Mouse (Mus musculus) heart, postnatal 25 days (tissue): Measurements from ENCODE around the gene Loxl3. TPM values are rescaled to one million over a fixed set of nuclear protein-coding genes. Genes with fewer than 3 reads are reported as not detected.

ENCODE experiments used
- DNase-seq: peaks from one replicate; pipeline ENCODE4 v3.0.0; 2022; ENCODE audit warnings: low spot score
- intact Hi-C: fragments of 180-260 bp; cut with DNase I; formaldehyde crosslinking; loops from one replicate; pipeline ENCODE4 v1.15.1; 2025
- total RNA-seq, 2 experiments: library from RNA; stranded (reverse); gene quantifications; 2 replicates each; pipeline ENCODE4 v1.2.3; 2021

The Loxl3 gene
- total RNA-seq, 2 experiments from 2014 or later: 2.0 to 4.2 TPM

- intact Hi-C loops: no loop called here
- no peak for DNase-seq
Measured at GRCm38 (mm10) chr6:83043561-83043960, 9.6 kb downstream of the Loxl3 start.

GRCm38 (mm10) chr6:83043993-83044392 is 10.0 kb downstream of the Loxl3 start:
- no peak for DNase-seq
- intact Hi-C loops: no loop called here

- intact Hi-C loops: no loop called here
- DNase-seq: no peak
Measured at GRCm38 (mm10) chr6:83044742-83045141, 10.8 kb downstream of the Loxl3 start.

- intact Hi-C loops: no loop called here
- no peak for DNase-seq
Measured at GRCm38 (mm10) chr6:83049367-83049766, 15.4 kb downstream of the Loxl3 start.

GRCm38 (mm10) chr6:83053136-83053960 is 19.4 kb downstream of the Loxl3 start:
- DNase-seq: no peak
- intact Hi-C loops: no loop called here

- peak; percentile 94 for DNase-seq
- intact Hi-C loops: loop anchor here (2.0 kb wide), 2 partner anchors 47 to 57 kb away; partner anchors contain the start of genes Ccdc142 and Gm42688
Measured at GRCm38 (mm10) chr6:83054074-83054851, 20.3 kb downstream of the Loxl3 start, which contains the start of gene Aup1. Gene Aup1, plus strand, starts transcription at chr6:83054521.

GRCm38 (mm10) chr6:83054871-83055431 is 21.0 kb downstream of the Loxl3 start, which contains the start of gene Htra2:
Gene Htra2, minus strand, starts transcription at chr6:83055273.
- DNase-seq: no peak
- intact Hi-C loops: loop anchor here (2.0 kb wide), 2 partner anchors 46 to 58 kb away; partner anchors contain the start of genes Ccdc142 and Gm42688

- DNase-seq: no peak
- intact Hi-C loops: loop anchor here (2.0 kb wide), 1 partner anchor 15 kb away; no protein-coding TSS in a partner anchor
Measured at GRCm38 (mm10) chr6:83057790-83058189, 23.8 kb downstream of the Loxl3 start, which contains the start of gene Dqx1. Gene Dqx1, plus strand, starts transcription at chr6:83057844.

- no peak for DNase-seq
- intact Hi-C loops: loop anchor here (2.0 kb wide), 1 partner anchor 14 kb away; no protein-coding TSS in a partner anchor
Measured at GRCm38 (mm10) chr6:83058725-83059124, 24.8 kb downstream of the Loxl3 start.

- no peak for DNase-seq
- intact Hi-C loops: loop anchor here (2.0 kb wide), 1 partner anchor 75 kb away; no protein-coding TSS in a partner anchor
Measured at GRCm38 (mm10) chr6:83065995-83066394, 32.0 kb downstream of the Loxl3 start.

GRCm38 (mm10) chr6:83066441-83066840 is 32.5 kb downstream of the Loxl3 start:
- intact Hi-C loops: loop anchor here (2.0 kb wide), 1 partner anchor 76 kb away; no protein-coding TSS in a partner anchor
- no peak for DNase-seq

- intact Hi-C loops: no loop called here
- no peak for DNase-seq
Measured at GRCm38 (mm10) chr6:83068221-83068620, 34.2 kb downstream of the Loxl3 start.

- intact Hi-C loops: no loop called here
- DNase-seq: no peak
Measured at GRCm38 (mm10) chr6:83068706-83069487, 34.9 kb downstream of the Loxl3 start.

GRCm38 (mm10) chr6:83069488-83070246 is 35.7 kb downstream of the Loxl3 start:
- intact Hi-C loops: no loop called here
- DNase-seq: no peak

GRCm38 (mm10) chr6:83070247-83070310 is 36.1 kb downstream of the Loxl3 start, which contains the start of gene Tlx2:
Gene Tlx2, minus strand, starts transcription at chr6:83070293.
- intact Hi-C loops: no loop called here

GRCm38 (mm10) chr6:83070311-83071219 is 36.6 kb downstream of the Loxl3 start:
- no peak for DNase-seq
- intact Hi-C loops: no loop called here

More at GRCm38 (mm10) chr6:83070247-83070310, 36.1 kb downstream of the Loxl3 start, which contains the start of gene Tlx2:
- no peak for DNase-seq

GRCm38 (mm10) chr6:83071220-83071619 is 37.2 kb downstream of the Loxl3 start:
- intact Hi-C loops: no loop called here
- no peak for DNase-seq

GRCm38 (mm10) chr6:83074979-83075378 is 41.0 kb downstream of the Loxl3 start:
- no peak for DNase-seq
- intact Hi-C loops: no loop called here
